Mouse (Mus musculus) spleen, postnatal 4 days (tissue): ENCODE measurements at regions not wholly inside any gene's neighbourhood (a gene's known extent, or its start where the extent isn't known, plus 50 kb on each side); places are given as distances from the start of the nearest gene placed in this dataset.
"Not testable (repeated sequence)": the region's sequence is repeated elsewhere in the genome, so short reads cannot be mapped to it uniquely, and the experiment has no call there.

Experiments used
- DNase-seq, 2 experiments: peaks; one replicate each; pipeline ENCODE4 v3.0.0; 2022; ENCODE audit warnings: low spot score in 2 of 2

GRCm38 (mm10) chr13:7007091-7007490 lies 358.5 kb upstream of the Pfkp start:
- no peak for DNase-seq

GRCm38 (mm10) chr13:6998508-6999278 lies 350.1 kb upstream of the Pfkp start:
- not testable (repeated sequence) for DNase-seq

- DNase-seq, result no peak
Measured at GRCm38 (mm10) chr13:6998094-6998493, 349.5 kb upstream of the Pfkp start.

GRCm38 (mm10) chr13:6992323-6992994 lies 343.9 kb upstream of the Pfkp start:
- DNase-seq, result no peak

GRCm38 (mm10) chr13:6991714-6992113 lies 343.1 kb upstream of the Pfkp start:
- DNase-seq, result no peak

- no peak for DNase-seq
Measured at GRCm38 (mm10) chr13:6985012-6985996, 336.7 kb upstream of the Pfkp start.

- no peak for DNase-seq
Measured at GRCm38 (mm10) chr13:6955713-6956112, 307.1 kb upstream of the Pfkp start.

- DNase-seq, result no peak
Measured at GRCm38 (mm10) chr13:6924136-6924535, 275.6 kb upstream of the Pfkp start.

- DNase-seq, result no peak
Measured at GRCm38 (mm10) chr13:6922357-6922721, 273.8 kb upstream of the Pfkp start.

GRCm38 (mm10) chr13:6921691-6922356 lies 273.2 kb upstream of the Pfkp start:
- no peak for DNase-seq

- no peak for DNase-seq
Measured at GRCm38 (mm10) chr13:6906000-6906399, 257.4 kb upstream of the Pfkp start.

GRCm38 (mm10) chr13:6901682-6902081 lies 253.1 kb upstream of the Pfkp start:
- DNase-seq, result no peak

GRCm38 (mm10) chr13:6897666-6898065 lies 249.1 kb upstream of the Pfkp start:
- DNase-seq, result no peak

- no peak for DNase-seq
Measured at GRCm38 (mm10) chr13:6891458-6892076, 243.0 kb upstream of the Pfkp start.

GRCm38 (mm10) chr13:6889446-6889845 lies 240.9 kb upstream of the Pfkp start:
- peak in 1 of 2 experiments; percentile 36 for DNase-seq

GRCm38 (mm10) chr13:6888381-6888780 lies 239.8 kb upstream of the Pfkp start:
- DNase-seq, result no peak

- DNase-seq, result peak in 1 of 2 experiments; percentile 7
Measured at GRCm38 (mm10) chr13:6877018-6877901, 228.7 kb upstream of the Pfkp start.

- DNase-seq, result no peak
Measured at GRCm38 (mm10) chr13:6862186-6862585, 213.6 kb upstream of the Pfkp start.

- no peak for DNase-seq
Measured at GRCm38 (mm10) chr13:6859551-6859950, 211.0 kb upstream of the Pfkp start.
